Mouse (Mus musculus) forelimb bud, embryonic 11.5 days (tissue): ENCODE measurements around the gene Plcb1.
A peak's percentile ranks its signal among the peaks of the same experiment; 100 is the strongest.

ENCODE experiments used
- DNase-seq: peaks from one replicate; pipeline ENCODE4 v3.0.0-alpha.2; 2012; ENCODE audit warnings: low read depth, low spot score

The Plcb1 gene

DNA sequence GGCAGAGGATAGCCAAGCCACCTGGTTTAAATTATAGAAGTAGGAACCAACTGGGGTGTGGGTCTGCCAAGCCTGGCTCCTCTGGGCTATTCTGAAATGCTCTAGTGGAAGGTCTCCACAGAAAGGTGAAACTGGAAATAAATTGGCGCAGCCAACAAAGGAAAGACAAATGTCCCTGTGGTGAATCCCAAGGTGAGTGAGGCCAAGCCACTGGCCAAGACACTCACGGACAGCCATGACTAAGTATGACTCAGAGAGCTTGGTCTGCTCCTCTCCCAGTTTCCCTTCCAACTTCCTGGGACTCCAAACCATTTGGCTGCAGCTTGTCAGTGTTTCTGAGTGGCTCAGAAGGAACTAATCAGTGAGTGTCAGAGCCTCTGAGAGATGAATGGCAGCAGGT, 126.7 kb downstream of the Plcb1 start:
- no peak for DNase-seq

GRCm38 (mm10) chr2:134913542-134913941, 127.7 kb downstream of the Plcb1 start:
- DNase-seq, result no peak

- no peak for DNase-seq
Observed at GRCm38 (mm10) chr2:134914091-134914550, 128.3 kb downstream of the Plcb1 start.

- no peak for DNase-seq
Observed at GRCm38 (mm10) chr2:134915035-134915434, 129.2 kb downstream of the Plcb1 start.

GRCm38 (mm10) chr2:134920611-134921280, 134.9 kb downstream of the Plcb1 start:
- DNase-seq, result no peak

- no peak for DNase-seq
Observed at GRCm38 (mm10) chr2:134922636-134923375, 136.9 kb downstream of the Plcb1 start.

GRCm38 (mm10) chr2:134924143-134924655, 138.3 kb downstream of the Plcb1 start:
- no peak for DNase-seq

DNA sequence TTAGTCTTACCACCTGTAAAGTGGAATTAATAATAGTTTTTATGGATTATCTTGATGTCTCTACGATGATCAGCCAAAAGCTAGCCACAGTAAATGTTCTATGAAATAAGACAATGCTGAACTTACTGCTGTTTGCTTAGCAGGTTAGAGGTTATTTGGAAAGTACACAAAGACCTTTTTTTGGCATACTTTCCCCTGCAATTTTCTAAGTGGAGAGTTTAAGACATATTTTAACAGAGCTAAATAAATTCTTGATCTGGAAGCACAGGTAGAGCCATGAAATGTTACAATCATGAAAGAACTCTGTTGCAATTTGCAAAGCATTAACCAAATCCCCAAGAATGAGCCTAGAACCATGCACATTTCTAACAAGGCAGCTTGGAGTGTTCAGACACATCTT, 140.4 kb downstream of the Plcb1 start:
- DNase-seq, result no peak

- no peak for DNase-seq
Observed at GRCm38 (mm10) chr2:134927072-134927471, 141.2 kb downstream of the Plcb1 start.

GRCm38 (mm10) chr2:134929452-134929851, 143.6 kb downstream of the Plcb1 start:
- no peak for DNase-seq

GRCm38 (mm10) chr2:134930961-134931360, 145.1 kb downstream of the Plcb1 start:
- DNase-seq, result no peak

GRCm38 (mm10) chr2:134931756-134932421, 146.0 kb downstream of the Plcb1 start:
- DNase-seq, result no peak

DNA sequence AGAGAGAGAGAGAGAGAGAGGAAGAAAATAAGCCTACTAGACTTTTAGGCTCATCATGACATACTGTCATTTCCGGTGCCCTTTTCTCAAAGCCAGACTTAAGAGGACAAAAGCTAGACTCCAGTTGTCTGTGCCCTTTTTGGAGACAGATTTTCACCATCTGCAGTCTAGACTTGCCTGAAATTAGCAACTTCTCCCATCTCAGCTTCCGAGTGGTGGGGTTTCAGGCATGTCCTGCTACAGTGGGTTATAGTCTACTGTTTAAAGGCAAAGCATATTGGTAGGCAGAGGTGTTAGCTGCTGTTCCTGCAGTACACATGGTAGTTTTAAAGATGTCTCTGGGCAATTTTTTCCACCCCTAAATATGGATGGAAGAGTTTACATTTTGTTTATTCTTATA, 149.6 kb downstream of the Plcb1 start:
- no peak for DNase-seq

DNA sequence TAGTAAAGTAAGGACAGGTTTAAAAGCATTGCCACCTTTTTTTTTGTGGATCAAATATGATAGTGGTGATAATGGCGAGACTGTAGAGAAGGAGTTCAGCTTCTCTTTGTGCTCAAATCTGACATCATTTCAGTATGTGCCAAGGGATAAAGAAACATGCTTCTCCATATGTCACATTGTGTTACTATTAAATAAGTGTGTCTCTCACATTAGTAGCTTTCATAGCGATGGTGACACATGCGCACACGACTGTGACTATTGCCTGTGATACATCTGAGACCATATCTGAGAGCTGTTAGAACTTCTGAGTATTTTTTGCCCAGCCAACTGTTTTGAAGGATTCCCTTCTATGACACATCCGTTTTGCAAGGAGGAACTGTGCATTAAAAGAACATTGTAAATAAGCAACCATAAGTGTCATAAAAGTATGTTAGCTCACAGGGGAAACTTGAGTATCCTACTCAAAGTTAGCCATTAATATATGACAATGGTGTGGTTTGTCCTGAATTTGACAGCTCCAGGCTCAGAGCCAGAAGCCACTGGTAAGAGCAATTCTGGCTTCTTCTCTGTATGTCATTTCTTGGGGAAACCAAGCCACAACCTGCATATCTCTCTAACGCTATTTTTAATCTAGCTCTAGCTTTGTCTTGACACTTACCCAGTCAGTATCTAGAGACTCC, 150.2 kb downstream of the Plcb1 start:
- DNase-seq, result no peak

GRCm38 (mm10) chr2:134937666-134938065, 151.8 kb downstream of the Plcb1 start:
- peak; percentile 31 for DNase-seq

DNA sequence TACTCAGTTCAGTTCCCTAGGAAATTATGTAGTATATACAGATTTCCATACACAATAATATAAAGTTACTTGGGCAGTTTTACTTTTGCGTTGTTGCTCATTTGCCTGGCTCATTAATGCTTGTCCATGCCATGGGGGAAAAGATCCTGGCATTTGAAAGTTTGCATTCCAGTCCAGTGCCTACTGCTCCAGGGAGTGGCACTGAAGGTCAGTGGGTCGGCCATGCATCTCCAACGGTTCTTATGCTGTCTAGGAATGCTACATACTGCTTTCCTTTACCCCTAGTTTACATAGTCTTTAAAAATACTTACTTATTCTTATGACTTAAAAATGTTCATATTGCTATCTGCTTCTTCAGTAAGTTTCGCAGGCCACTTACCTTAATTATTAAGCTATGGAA, 156.2 kb downstream of the Plcb1 start:
- no peak for DNase-seq

GRCm38 (mm10) chr2:134942919-134943318, 157.1 kb downstream of the Plcb1 start:
- DNase-seq, result no peak

DNA sequence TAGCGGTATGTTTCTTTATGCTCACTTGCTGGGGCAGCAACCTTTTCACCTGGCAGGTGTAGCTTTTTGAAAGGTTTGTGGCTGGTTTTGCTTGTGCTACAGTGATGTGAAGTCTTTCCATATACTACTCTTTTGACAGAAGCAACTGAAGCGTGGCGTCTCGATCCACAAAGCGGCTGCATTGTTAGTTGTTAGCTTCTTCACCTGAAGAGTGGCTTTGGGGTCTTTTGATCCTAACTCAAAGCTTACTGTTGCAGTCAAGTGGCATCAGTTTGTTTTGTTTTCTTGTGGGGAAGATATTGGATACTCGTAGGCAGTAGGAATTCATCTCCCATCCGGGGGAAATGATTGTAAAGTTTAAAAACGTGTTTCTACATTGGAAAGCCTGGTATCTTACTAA, 160.5 kb downstream of the Plcb1 start:
- DNase-seq, result no peak

DNA sequence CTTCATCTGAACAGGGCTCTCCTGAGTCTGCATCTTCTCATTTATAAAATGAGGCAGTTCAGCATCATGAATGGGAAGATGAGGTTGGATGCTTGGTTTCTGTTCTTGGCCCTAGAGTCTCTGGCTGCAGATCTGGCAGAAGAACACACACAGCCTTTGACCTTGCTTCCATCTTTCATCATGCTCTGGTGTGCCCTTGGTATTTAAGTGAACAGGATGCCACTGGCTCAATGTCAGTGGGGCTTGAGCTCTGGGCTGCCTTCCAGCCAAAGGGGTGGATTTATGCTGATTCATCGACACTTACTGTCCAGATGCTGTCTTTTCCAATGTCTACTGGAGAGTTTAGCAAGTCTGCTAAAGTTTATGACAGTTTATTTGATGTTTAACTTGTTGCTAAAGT, 161.0 kb downstream of the Plcb1 start:
- no peak for DNase-seq

DNA sequence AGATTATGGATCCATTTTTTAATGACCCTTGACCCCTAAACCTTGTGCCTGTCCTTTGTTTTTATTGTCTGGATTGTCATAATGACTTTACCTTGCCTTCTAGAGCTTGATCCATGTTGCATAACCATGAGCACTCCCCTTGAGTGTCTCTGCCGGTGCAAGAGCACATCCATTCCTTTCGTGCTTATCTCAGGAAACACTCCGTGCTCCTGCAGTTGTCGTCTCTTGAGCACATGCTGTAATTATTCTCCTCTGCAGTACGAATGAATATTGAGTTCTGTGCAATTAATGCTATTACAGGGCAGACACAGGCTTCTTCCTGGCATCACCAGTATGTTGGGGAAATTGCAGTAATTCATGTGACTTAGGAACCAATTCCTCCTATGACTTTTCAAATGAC, 166.2 kb downstream of the Plcb1 start:
- no peak for DNase-seq

DNA sequence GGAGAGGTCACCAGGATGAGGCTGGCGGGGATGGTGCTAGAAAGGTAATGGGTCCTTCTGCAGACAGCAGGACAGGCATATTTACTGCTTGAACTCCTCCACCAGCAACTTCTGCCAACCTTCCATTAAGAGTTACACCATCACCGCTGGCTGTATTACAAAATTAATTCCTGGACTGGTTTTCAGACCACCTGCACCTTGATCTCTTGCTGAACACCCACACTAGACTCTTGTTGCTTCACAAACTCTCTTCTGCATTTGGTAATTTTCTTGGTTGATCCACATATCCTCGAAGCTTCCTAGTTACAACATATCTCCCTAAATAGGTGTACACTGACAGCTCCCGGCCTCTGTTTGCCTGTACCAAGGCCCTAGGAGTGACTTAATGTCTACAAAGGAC, 170.6 kb downstream of the Plcb1 start:
- DNase-seq, result no peak

GRCm38 (mm10) chr2:134966131-134966530, 180.3 kb downstream of the Plcb1 start:
- no peak for DNase-seq
